Mouse (Mus musculus) heart, adult 2 months (tissue): ENCODE results near the gene Vash2.

Experiments
- CTCF ChIP-seq: fragments of 200-600 bp; IDR thresholded peaks from 2 replicates; pipeline ENCODE4 v1.8.1; 2022; ENCODE audit warnings: antibody characterized with exemption, mild to moderate bottlenecking, moderate library complexity
- POLR2A ChIP-seq: fragments of 200-500 bp; IDR thresholded peaks from 2 replicates; pipeline ENCODE4 v1.6.1; 2011; ENCODE audit warnings: mild to moderate bottlenecking, low read depth, low read length, control low read depth; ENCODE audit not compliant: insufficient read depth

GRCm38 (mm10) chr1:190981412-190981811 is 2.3 kb upstream of the Vash2 start:
- TF ChIP-seq POLR2A = no peak
- no peak for TF ChIP-seq CTCF
